Mouse (Mus musculus) testis, adult 2 months (tissue): Measurements from ENCODE around the gene Pmfbp1. TPM values are rescaled to one million over a fixed set of nuclear protein-coding genes. Genes with fewer than 3 reads are reported as not detected.

ENCODE experiments used
- H3K27ac ChIP-seq: fragments of 200-500 bp; 2 replicates; pipeline ENCODE4 v1.5.1; 2012; ENCODE audit warnings: low read depth, low read length; ENCODE audit not compliant: control insufficient read depth, insufficient read depth
- H3K27me3 ChIP-seq: fragments of 200-500 bp; 2 replicates; pipeline ENCODE4 v1.6.1; 2012; ENCODE audit warnings: mild to moderate bottlenecking, low read length, moderate library complexity; ENCODE audit not compliant: control insufficient read depth, insufficient read depth
- H3K36me3 ChIP-seq: fragments of 200-500 bp; 2 replicates; pipeline ENCODE4 v1.6.1; 2012; ENCODE audit warnings: mild to moderate bottlenecking, low read length; ENCODE audit not compliant: control insufficient read depth, insufficient read depth
- H3K4me1 ChIP-seq: fragments of 200-500 bp; 2 replicates; pipeline ENCODE4 v1.6.1; 2012; ENCODE audit warnings: low read length; ENCODE audit not compliant: control insufficient read depth, insufficient read depth
- H3K4me3 ChIP-seq: fragments of 200-500 bp; 2 replicates; pipeline ENCODE4 v1.5.1; 2012; ENCODE audit warnings: low read depth, mild to moderate bottlenecking, low read length, moderate library complexity, mixed read lengths; ENCODE audit not compliant: control insufficient read depth
- CTCF ChIP-seq: fragments of 200-500 bp; IDR thresholded peaks from 2 replicates; pipeline ENCODE4 v1.5.1; 2012; ENCODE audit warnings: low read depth, mild to moderate bottlenecking, inconsistent platforms, low read length, moderate library complexity; ENCODE audit not compliant: control insufficient read depth, insufficient read depth, insufficient replicate concordance
- POLR2A ChIP-seq: fragments of 200-500 bp; IDR thresholded peaks from 2 replicates; pipeline ENCODE4 v1.6.1; 2012; ENCODE audit warnings: low read depth, mild to moderate bottlenecking, inconsistent platforms, low read length, moderate library complexity; ENCODE audit not compliant: control insufficient read depth
- polyA plus RNA-seq: library from polyadenylated mRNA; depleted of rRNA; stranded (reverse); fragments of >200 nt; gene quantifications from 2 replicates; pipeline ENCODE4 v1.2.3, GENCODE M21; 2012

Pmfbp1 gene
- polyA plus RNA-seq, 1 experiment = 108 TPM

DNA sequence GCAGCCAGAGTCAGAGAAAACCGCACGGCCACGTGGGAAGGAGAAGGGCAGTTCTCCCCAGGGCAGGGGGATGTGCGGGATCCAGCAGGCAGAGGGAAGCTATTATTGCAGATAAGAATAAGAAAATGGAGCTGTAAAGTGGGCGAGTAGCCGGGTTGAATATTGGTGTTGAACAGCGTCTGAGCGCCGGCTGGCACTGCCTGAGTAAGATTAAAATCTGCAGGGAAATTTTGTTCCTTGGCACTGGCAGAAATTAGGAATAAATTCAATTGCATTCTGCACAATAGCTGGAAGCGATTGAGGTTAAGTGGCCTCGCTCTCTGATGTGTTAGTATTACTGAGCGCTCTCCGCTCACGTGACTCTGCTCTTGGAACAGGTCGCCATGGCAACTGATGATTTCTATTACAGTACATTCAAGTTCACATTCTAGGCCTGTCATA lies 29.4 kb upstream of the Pmfbp1 start:
- no peak for TF ChIP-seq POLR2A
- Histone ChIP-seq H3K36me3 (no peaks in the 10 kb centered on the region), H3K27ac (no peak overlapping the region), H3K4me1 (no peaks in the 10 kb centered on the region), H3K4me3 (no peak overlapping the region), H3K27me3 (no peaks in the 10 kb centered on the region)

DNA sequence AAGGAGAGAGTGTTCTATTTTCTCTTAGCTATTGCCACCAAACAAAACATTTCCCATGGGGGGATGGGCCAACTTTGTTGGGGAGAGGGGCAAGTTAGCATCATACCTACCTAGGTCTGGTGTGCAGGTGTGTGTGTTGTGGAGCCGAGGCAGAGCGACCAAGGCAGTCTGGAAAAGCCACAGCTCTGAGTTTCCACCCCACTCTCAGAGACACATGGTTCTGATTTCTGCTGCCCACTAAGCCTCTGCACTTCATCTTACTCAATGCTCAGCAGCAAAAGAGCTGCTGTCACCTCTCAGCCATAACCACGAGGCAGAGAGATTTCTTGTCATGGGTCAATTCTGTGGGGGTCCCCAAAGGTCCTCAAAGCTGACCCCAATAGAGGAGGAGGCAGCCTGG lies 28.8 kb upstream of the Pmfbp1 start:
- Histone ChIP-seq H3K4me3 (no peak overlapping the region), H3K27me3 (no peaks in the 10 kb centered on the region), H3K36me3 (no peaks in the 10 kb centered on the region), H3K27ac (no peak overlapping the region), H3K4me1 (no peaks in the 10 kb centered on the region)
- TF ChIP-seq POLR2A = no peak
- TF ChIP-seq CTCF = no peak

DNA sequence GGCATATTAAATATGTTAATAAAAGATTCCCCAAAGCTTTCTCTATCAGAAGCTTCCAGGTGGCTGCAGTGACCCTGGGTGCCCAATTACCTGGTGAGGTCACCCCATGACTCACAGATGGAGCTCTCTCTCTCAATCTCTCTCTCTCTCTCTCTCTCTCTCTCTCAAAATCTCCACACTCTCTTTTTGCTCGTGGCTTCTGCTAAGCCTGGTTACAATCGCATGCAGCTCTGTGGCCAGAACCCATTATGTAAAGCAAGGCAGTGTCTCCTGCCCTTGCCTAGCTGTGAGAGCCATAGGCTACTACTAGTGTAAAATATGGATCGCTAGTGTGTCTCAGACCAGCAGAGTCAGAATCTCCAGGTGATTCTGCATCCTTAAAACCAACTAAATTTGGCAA lies 28.1 kb upstream of the Pmfbp1 start:
- Histone ChIP-seq H3K4me3 (no peak overlapping the region), H3K36me3 (no peaks in the 10 kb centered on the region), H3K4me1 (no peaks in the 10 kb centered on the region), H3K27me3 (no peaks in the 10 kb centered on the region), H3K27ac (no peak overlapping the region)
- TF ChIP-seq POLR2A (no peak), CTCF (no peak)

DNA sequence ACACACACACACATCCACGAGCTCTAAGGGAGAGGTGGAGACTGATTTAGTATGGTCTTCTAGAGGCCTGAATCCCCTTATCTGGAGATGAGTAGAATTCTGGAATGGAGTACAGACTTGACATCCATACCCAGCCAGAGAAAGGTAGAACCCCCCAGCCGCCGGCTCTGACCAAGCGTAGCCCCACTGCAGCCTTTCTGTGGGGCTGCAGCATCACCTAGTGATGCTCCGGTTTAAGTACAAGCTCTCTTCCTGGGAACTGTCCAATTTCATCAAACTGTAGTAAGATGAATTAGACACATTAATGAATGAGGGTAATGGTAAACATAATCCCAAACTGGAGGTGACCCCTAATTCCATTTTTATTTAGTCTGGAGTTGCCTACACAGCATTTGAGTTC lies 26.3 kb upstream of the Pmfbp1 start:
- Histone ChIP-seq H3K36me3 (no peaks in the 10 kb centered on the region), H3K4me1 (no peaks in the 10 kb centered on the region), H3K4me3 (no peak overlapping the region), H3K27ac (no peak overlapping the region), H3K27me3 (no peaks in the 10 kb centered on the region)
- no peak for TF ChIP-seq POLR2A
- TF ChIP-seq CTCF = no peak

DNA sequence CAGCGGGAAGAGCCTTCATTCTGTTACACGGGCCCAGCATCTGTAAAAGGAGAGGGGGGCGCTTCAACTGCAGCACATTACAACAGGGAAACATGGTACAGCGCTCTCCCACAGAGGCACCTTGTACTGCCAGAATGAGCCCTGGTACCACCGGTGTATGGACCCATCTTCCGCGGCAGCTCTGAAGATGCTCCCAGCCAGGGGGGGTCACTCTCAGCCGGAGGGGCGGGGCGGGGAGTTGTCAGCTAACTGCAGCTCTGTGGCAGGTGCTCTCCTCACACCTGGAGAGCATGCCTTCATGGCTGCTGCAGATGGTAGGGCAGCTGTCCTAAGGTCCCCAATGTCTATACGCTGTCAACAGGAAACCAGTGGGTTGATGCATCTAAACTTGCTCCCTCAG lies 25.7 kb upstream of the Pmfbp1 start:
- no peak overlapping the region for H3K27ac ChIP-seq
- H3K4me3 ChIP-seq = no peak overlapping the region
- H3K36me3 ChIP-seq = no peaks in the 10 kb centered on the region
- H3K4me1 ChIP-seq = no peaks in the 10 kb centered on the region
- TF ChIP-seq POLR2A = no peak
- no peak for TF ChIP-seq CTCF
- no peaks in the 10 kb centered on the region for H3K27me3 ChIP-seq

DNA sequence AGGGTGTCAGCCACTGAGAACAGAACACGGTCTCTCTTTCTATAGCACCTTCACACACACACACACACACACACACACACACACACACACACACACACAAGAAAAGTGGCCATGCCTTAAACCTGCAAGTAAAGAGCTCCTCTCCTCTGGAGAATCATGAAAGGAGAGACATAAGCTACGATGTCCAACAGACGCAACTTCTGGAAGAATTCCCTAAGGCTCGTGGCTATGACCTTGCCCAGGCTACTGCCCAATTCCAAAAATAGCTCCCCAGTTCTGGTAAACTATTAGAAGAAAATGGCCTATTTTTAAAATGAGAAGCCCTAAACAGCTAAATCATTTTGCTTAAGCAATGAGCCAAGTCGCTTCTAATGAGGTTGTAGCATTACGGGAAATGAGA lies 22.0 kb upstream of the Pmfbp1 start:
- TF ChIP-seq POLR2A = no peak
- no peak for TF ChIP-seq CTCF
- H3K27ac ChIP-seq = no peak overlapping the region
- no peaks in the 10 kb centered on the region for H3K36me3 ChIP-seq
- no peaks in the 10 kb centered on the region for H3K27me3 ChIP-seq
- no peaks in the 10 kb centered on the region for H3K4me1 ChIP-seq
- no peak overlapping the region for H3K4me3 ChIP-seq

DNA sequence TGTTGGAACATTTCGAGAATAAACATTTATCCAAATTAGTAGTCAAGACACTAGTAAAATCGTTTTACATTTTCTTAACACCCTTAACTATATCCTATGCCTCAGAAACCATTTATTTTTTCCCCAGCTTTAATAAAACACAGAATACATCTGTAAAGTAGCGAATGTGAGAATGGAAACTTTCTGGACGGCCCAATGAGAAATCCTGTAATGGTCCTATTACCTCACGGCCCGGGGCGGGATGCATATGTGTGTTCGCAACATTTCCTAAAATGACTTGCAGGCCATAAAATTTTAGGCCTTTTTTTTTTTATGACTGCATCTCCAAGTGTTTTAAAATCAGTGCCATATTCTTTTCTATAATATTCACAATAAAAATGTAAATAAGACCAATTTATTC lies 21.4 kb upstream of the Pmfbp1 start:
- Histone ChIP-seq H3K27ac (no peak overlapping the region), H3K27me3 (no peaks in the 10 kb centered on the region), H3K4me3 (no peak overlapping the region), H3K36me3 (no peaks in the 10 kb centered on the region), H3K4me1 (no peaks in the 10 kb centered on the region)
- TF ChIP-seq POLR2A = no peak
- TF ChIP-seq CTCF = no peak

DNA sequence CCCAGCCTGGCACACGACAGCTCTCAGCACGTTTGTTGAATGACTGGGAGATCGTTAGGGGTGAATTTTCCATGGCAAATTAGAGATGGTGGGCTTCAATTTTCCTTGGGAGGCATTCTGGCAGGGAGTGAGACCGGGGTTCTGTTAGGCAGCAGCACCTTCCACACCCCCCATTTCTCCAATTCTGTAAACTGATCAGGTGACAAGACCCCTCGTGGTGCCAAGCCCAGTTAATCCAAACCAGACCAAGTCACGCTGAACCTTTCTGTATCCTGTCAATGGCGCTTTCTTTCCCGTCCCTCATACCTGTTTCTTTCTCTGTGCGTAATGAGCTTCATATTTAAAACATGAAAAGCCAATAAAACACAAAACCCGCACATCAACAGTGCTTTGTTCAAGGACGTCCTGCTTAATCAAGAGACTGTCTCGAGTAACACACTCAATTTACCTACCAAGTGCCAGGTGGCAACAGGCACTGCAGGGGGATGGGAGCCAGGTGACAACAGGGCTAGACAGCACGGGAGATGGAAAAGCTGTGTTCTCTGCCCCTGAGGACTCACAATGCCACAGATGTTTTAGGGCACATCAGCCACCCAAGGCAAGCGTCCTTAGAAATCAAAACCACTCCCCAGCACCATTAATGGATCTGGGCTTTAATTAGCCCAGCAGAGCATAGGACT lies 19.2 kb upstream of the Pmfbp1 start:
- Histone ChIP-seq H3K4me3 (no peak overlapping the region), H3K36me3 (no peaks in the 10 kb centered on the region), H3K27me3 (no peaks in the 10 kb centered on the region), H3K27ac (no peak overlapping the region), H3K4me1 (peaks cover under 1% of the 10 kb centered on the region; the same call in 1 of the 2 replicates)
- no peak for TF ChIP-seq CTCF
- TF ChIP-seq POLR2A = no peak
